Mouse (Mus musculus) large intestine, adult 2 months (tissue): ENCODE results near the gene Eid2b. TPM values are rescaled to one million over a fixed set of nuclear protein-coding genes. Genes with fewer than 3 reads are reported as not detected.
"Not testable (repeated sequence)": the region's sequence is repeated elsewhere in the genome, so short reads cannot be mapped to it uniquely, and the experiment has no call there.

Source experiments
- DNase-seq: peaks from one replicate; pipeline ENCODE4 v3.0.0-alpha.2; 2012; ENCODE audit warnings: low read depth, low spot score
- WGBS: fragments of 180-500 bp; shearing (Covaris S2); methylation state at CpG from one replicate; pipeline ENCODE4 v1.1.7; 2018; 5-methylcytosine and 5-hydroxymethylcytosine counted together
- polyA plus RNA-seq: library from polyadenylated mRNA; depleted of rRNA; stranded (reverse); fragments of >200 nt; gene quantifications from 2 replicates; pipeline ENCODE4 v1.2.3, GENCODE M21; 2012; rRNA removed

Gene Eid2b
- polyA plus RNA-seq = 1.9 and 2.9 TPM in 2 replicates

DNA sequence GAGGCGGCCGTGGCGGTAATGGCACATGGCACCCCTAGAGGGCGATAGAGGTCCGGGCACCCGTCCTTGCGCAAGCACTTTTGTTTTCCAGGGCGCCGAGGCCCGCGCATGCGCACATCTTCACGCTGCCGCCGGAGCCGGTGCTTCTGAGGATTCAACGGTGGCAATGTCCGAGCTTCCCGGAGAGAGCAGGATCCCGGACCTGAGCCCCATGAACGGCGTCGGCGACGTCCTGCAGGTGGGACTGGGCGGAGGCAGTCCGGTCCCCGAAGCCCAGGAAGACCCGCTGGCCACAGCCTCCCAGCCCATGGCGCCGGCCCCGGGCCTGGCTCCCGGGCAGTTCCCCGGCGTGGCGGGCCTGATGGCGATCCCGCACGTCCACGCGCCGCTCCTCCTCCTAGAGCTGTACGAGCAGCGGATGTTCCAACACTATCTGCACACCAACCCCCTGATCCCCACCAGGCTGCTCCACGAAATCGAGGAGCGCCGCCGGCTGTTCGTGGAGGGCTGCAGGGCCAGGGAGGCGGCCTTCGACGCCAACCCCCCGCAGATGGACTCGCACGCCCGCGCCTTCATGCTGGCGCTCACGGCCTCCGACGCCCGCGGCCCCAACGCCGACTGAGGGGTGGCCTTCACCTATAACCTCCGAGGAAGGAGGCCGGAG lies at the start of gene Eid2b:
Gene Eid2b, plus strand, starts transcription at position 125 of the 664 bp plus-strand sequence.
- WGBS = 2% methylated on average over 68 of the region's 68 CpGs
- peak; percentile 82 for DNase-seq

GRCm38 (mm10) chr7:28243943-28244342 lies 33.6 kb upstream of the Eid2b start:
- not testable (repeated sequence) for DNase-seq
- 61% methylated on average over 2 of the region's 2 CpGs for WGBS

GRCm38 (mm10) chr7:28248957-28249356 lies 28.6 kb upstream of the Eid2b start:
- WGBS = 88% methylated on average over 3 of the region's 3 CpGs
- DNase-seq = no peak

DNA sequence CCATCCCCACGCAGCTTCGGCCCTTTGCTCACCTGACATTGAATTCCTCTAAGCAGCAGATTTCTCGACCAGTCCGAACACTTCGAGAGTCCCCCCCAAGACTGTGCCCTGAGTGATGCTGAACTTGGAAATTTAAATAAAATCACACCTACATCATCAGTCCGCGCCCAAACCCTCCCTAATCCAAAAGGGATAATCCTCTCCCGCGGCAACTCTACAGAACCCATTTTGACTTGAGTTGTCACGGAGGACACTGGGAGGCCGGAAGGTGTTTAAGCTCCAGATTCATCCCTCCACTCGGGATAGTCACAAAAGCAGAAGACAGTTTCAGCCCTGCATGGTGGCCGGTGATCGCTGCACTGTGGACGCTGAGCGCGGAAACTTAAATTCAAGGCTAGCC lies 25.6 kb upstream of the Eid2b start:
- 88% methylated on average over 17 of the region's 17 CpGs for WGBS

DNA sequence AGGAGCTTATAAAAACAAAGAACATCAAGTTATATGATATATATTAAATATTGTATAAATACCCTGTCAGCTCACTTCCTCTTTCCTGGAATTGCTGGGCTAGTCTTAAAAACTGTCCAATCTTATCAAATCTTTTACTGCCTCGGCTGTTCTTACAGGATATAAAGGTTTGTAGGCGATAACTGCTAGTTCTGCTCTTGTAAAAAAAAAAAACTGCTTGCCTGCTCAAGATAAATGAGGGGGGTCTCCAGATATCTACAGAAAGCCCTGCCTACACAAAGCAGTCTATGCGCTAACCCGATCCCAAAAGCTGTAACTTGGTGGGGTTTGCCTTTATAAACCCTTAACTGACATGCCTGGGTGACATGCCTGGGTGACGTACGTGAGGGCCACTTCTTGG lies 22.9 kb upstream of the Eid2b start:
- no peak for DNase-seq
- 76% methylated on average over 6 of the region's 6 CpGs for WGBS

More for the DNA sequence above, 25.6 kb upstream of the Eid2b start:
- no peak for DNase-seq

GRCm38 (mm10) chr7:28255476-28255875 lies 22.1 kb upstream of the Eid2b start:
- 86% methylated on average over 6 of the region's 6 CpGs for WGBS
- no peak for DNase-seq

DNA sequence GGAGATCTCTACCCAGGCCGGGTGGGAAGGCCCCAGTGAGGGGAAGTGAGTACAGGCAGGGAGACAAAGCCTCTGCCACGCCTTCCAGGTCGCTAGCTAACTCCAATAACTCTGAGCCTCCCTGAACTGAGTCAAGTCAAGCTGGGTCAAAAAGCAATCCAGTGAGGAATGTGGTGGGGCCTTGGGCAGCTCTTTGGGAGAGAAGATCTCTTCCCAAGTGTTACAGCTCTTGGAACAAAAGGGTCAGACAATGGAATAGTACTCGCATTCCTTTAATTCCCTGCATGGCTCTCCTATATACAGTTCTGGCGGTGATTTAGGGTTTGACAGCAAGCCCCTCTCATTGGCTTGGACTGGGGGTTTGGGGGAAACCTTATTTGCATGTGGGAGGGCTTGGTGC lies 14.7 kb upstream of the Eid2b start:
- 36% methylated on average over 5 of the region's 5 CpGs for WGBS

GRCm38 (mm10) chr7:28263786-28264185 lies 13.8 kb upstream of the Eid2b start:
- peak; percentile 11 for DNase-seq
- WGBS = 3% methylated on average over 14 of the region's 15 CpGs

More for the DNA sequence above, 14.7 kb upstream of the Eid2b start:
- DNase-seq = no peak

- WGBS = 84% methylated on average over 13 of the region's 13 CpGs
- no peak for DNase-seq
These were observed 12.1 kb upstream of the Eid2b start for GRCm38 (mm10) chr7:28265391-28265790.

GRCm38 (mm10) chr7:28267129-28268041 lies 10.2 kb upstream of the Eid2b start, which contains the start of gene Eid2:
Eid2 (plus strand) TSS chr7:28267881.
- no peak for DNase-seq
- 8% methylated on average over 57 of the region's 57 CpGs for WGBS

- WGBS = 1% methylated on average over 53 of the region's 62 CpGs
- no peak for DNase-seq
These were observed 9.5 kb upstream of the Eid2b start for GRCm38 (mm10) chr7:28268042-28268531.

DNA sequence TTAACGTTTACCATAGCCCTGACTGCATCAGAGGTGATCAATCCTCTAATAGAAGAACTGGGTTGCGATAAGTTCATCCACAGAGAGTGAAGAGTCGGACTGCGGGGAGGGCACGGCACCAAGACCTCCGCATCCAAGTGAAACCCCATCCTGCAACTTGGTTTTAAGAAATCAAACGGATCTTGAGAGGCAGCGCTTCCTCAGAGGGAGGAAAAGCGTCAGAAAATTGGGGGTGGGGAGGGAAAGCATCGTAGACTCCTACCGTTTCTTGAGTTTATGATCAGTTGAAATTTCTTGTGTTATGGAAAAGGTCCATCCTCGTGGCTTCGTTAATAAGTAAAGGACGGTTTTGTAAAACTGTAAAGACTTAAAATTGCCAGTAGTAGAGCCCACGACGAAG lies 9.0 kb upstream of the Eid2b start:
- 26% methylated on average over 16 of the region's 16 CpGs for WGBS
- DNase-seq = no peak

DNA sequence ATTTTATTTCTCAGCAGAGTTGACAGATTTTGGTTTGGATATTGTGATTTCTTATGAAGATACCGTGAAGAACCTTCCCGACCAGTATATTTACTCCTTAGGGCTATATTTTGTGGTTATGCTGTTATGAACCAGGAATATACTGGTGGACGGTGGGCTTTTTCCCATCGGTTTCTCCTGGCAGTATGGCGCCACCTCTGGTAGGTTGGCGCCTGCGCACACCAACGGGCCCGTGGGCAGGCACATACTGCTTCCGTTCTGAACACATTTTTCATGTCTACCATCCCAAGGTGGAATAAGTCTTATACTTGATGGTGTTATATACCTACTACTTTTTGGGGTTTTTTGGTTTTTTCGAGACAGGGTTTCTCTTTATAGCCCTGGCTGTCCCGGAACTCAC lies 8.2 kb upstream of the Eid2b start:
- 94% methylated on average over 12 of the region's 12 CpGs for WGBS
- DNase-seq = no peak

DNA sequence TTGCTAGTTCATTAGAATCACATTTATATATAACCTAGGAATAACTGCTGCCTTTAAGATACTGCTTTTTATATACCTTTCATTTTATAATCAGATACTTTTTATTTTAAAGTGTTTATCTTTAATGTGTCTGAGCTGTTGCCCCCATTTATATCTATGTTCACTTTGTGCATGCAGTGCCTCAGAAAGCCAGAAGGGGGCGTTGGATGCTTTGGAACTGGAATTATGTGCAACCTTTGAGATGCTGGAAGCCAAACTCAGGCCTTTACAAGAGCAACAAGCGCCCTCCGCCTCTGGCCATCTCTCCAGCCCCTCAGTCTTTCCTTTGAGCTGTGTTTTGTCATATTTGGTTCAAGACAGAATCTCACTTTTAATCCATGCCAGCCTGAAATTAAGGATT lies 5.8 kb upstream of the Eid2b start:
- WGBS = 68% methylated on average over 3 of the region's 3 CpGs
- no peak for DNase-seq

- no peak for DNase-seq
- 57% methylated on average over 8 of the region's 8 CpGs for WGBS
These were observed 313 bp upstream of the Eid2b start for GRCm38 (mm10) chr7:28277237-28277614.

DNA sequence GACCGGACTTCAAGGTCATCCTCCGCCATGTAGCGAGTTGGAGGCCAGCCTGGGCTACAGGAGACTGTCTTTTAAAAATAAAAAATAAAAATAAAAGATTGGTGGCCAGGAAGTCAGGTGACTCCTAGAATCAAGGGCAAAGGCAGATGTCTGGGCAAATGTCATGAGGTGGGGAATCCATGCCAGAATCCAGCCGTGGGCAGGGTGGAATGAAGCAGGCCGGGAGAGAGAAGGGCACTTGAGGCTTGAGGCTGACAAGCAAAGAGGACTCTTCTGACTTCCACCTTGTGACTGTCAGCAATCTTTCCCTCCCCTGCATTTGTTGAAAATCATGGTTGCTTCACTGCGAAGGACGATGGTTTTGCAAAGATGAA lies 727 bp downstream of the Eid2b start:
- 83% methylated on average over 7 of the region's 7 CpGs for whole genome bisulfite sequencing
- no peak for DNase-seq

GRCm38 (mm10) chr7:28280630-28281029 lies 3.1 kb downstream of the Eid2b start:
- WGBS = 74% methylated on average over 7 of the region's 7 CpGs
- no peak for DNase-seq

DNA sequence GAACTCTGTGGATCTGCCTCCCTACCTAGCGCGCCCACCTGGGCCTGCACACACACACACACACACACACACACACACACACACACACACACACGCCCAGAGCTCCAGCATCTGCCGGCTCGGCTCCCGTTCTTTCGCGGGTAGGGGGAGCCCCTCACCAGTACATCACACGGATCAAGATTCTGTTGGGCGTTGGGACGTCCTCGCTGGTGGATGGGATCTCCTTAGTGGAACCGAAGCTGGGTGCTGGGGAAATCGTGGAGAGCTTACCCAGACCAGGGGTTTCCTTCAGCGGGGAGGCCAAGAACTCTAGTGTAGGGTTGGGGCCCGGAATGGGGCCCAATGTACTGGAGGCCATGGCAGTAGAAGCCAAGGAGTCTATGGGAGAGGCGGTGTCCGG lies 12.6 kb downstream of the Eid2b start:
- no peak for DNase-seq
- 5% methylated on average over 18 of the region's 18 CpGs for WGBS

GRCm38 (mm10) chr7:28290638-28291590 lies 13.4 kb downstream of the Eid2b start, which contains the start of gene Selenov:
Selenov (minus strand) TSS chr7:28291186.
- WGBS = 2% methylated on average over 52 of the region's 52 CpGs
- DNase-seq = no peak

- 4% methylated on average over 63 of the region's 63 CpGs for WGBS
- DNase-seq = no peak
These were observed 16.9 kb downstream of the Eid2b start for GRCm38 (mm10) chr7:28294481-28294880.
